In genomic region chr15:10982064-10982435, GRCm38 (mm10) we compare ENCODE assay signal across 10 mouse cellular contexts. TPM values are rescaled to one million over a fixed set of nuclear protein-coding genes. Genes with fewer than 3 reads are reported as not detected.
DNase-seq lines count a peak whose midpoint lies in the region; ATAC-seq and TF ChIP-seq lines count a peak whose summit lies in the region.
"Had no signal": no experiment of that assay in that cellular context is flagged by ENCODE, and none has a peak within 500 bp of the region (broad histone marks: within the 10 kb centered on the region; RNA-seq: fewer than 3 reads in every experiment).

No protein-coding gene starts in this region.

- TF ChIP-seq CTCF in intestine, postnatal 0 days (IDR thresholded peaks at IDR 0.05; ENCODE audit: low read depth): no peak

- 5% methylated on average over 6 of the region's 6 CpGs for WGBS in embryonic facial prominence, embryonic 14.5 days
- 5% methylated on average over 6 of the region's 6 CpGs for WGBS in intestine, postnatal 0 days
- WGBS in neural tube, embryonic 13.5 days: 8% methylated on average over 6 of the region's 6 CpGs

- H3K27me3 ChIP-seq in embryonic facial prominence, embryonic 14.5 days (replicated peaks; ENCODE audit: control insufficient read depth, insufficient read depth, low read length): no peaks in the 10 kb centered on the region
- no peaks in the 10 kb centered on the region for H3K27me3 ChIP-seq in intestine, postnatal 0 days (replicated peaks; ENCODE audit: control insufficient read depth, insufficient read depth, low read length)
- no peaks in the 10 kb centered on the region for H3K27me3 ChIP-seq in neural tube, embryonic 13.5 days

- DNase-seq in layer of hippocampus, adult 9-10 months (ENCODE audit: low spot score): peak; percentile 3
- no peak for DNase-seq in layer of hippocampus, adult 9-11 months
- DNase-seq in embryonic facial prominence, embryonic 14.5 days (ENCODE audit: low spot score): no peak
- no peak for DNase-seq in gastrocnemius, adult 8-10 months (ENCODE audit: low spot score in 2 of 2)
- DNase-seq in spleen, adult 18-20 months: no peak
- no peak for DNase-seq in left cerebral cortex, adult 11 months (ENCODE audit: low spot score)

- peak overlapping the region; percentile 67 for H3K4me2 ChIP-seq in embryonic facial prominence, embryonic 14.5 days (ENCODE audit: low read depth, low read length)
- peak overlapping the region; percentile 63 for H3K4me2 ChIP-seq in intestine, postnatal 0 days (replicated peaks; ENCODE audit: low read depth)
- peak overlapping the region; percentile 63 for H3K4me2 ChIP-seq in neural tube, embryonic 13.5 days

- peak overlapping the region; percentile 64 for H3K4me3 ChIP-seq in embryonic facial prominence, embryonic 14.5 days (ENCODE audit: low read depth, low read length)
- peak overlapping the region; percentile 65 for H3K4me3 ChIP-seq in intestine, postnatal 0 days (ENCODE audit: low read depth, low read length)
- peak overlapping the region; percentile 69 for H3K4me3 ChIP-seq in neural tube, embryonic 13.5 days

- peak overlapping the region; percentile 89; the same call in 1 of the 2 replicates for H3K27ac ChIP-seq in embryonic facial prominence, embryonic 14.5 days (replicated peaks; ENCODE audit: low read depth, low read length)
- peak overlapping the region; percentile 85 for H3K27ac ChIP-seq in intestine, postnatal 0 days (ENCODE audit: low read depth, low read length)
- peak overlapping the region; percentile 93 for H3K27ac ChIP-seq in neural tube, embryonic 13.5 days (replicated peaks)

- no peaks in the 10 kb centered on the region for H3K9me3 ChIP-seq in embryonic facial prominence, embryonic 14.5 days (ENCODE audit: control insufficient read depth, low read length)
- H3K9me3 ChIP-seq in intestine, postnatal 0 days (ENCODE audit: control insufficient read depth): no peaks in the 10 kb centered on the region
- no peaks in the 10 kb centered on the region for H3K9me3 ChIP-seq in neural tube, embryonic 13.5 days

- peaks cover 6% of the 10 kb centered on the region; the same call in 1 of the 2 replicates for H3K36me3 ChIP-seq in embryonic facial prominence, embryonic 14.5 days (ENCODE audit: control insufficient read depth, insufficient read depth, low read length)
- H3K36me3 ChIP-seq in intestine, postnatal 0 days (ENCODE audit: control insufficient read depth, insufficient read depth): no peaks in the 10 kb centered on the region; the same call in 1 of the 2 replicates
- 0 out of 2 replicates have a peak, but pooled peaks cover 2% of the 10 kb centered on the region for H3K36me3 ChIP-seq in neural tube, embryonic 13.5 days

- no peak for ATAC-seq in embryonic facial prominence, embryonic 14.5 days (ENCODE audit: low read depth)
- no peak for ATAC-seq in intestine, postnatal 0 days
- peak; percentile 43; the same call in 1 of the 2 replicates for ATAC-seq in neural tube, embryonic 13.5 days (ENCODE audit: low read depth)

- H3K9ac ChIP-seq in embryonic facial prominence, embryonic 14.5 days (ENCODE audit: low read depth, low read length): peak overlapping the region; percentile 82
- H3K9ac ChIP-seq in intestine, postnatal 0 days (ENCODE audit: low read depth, low read length): peak overlapping the region; percentile 67
- peak overlapping the region; percentile 76 for H3K9ac ChIP-seq in neural tube, embryonic 13.5 days

- H3K4me1 ChIP-seq in embryonic facial prominence, embryonic 14.5 days (ENCODE audit: control insufficient read depth, insufficient read depth, low read length): peaks cover 9% of the 10 kb centered on the region
- 0 out of 2 replicates have a peak, but pooled peaks cover 3% of the 10 kb centered on the region for H3K4me1 ChIP-seq in intestine, postnatal 0 days (replicated peaks; ENCODE audit: control insufficient read depth, insufficient read depth, low read length)
- H3K4me1 ChIP-seq in neural tube, embryonic 13.5 days (replicated peaks): peaks cover 18% of the 10 kb centered on the region

RNA-seq across cellular contexts. Expression of gene Amacr, which starts 0.5 kb away (rescaled TPM):
- 27.9 and 28.6 TPM in 2 replicates for polyA plus RNA-seq in embryonic facial prominence, embryonic 14.5 days (2014; fragmentation: Nextera tagmentation; extraction: Ambion mirVana)
- polyA plus RNA-seq in intestine, postnatal 0 days (2015; fragmentation: Nextera tagmentation; extraction: Ambion mirVana): 17.7 and 18.1 TPM in 2 replicates
- polyA plus RNA-seq in neural tube, embryonic 13.5 days (2015; fragmentation: Nextera tagmentation; extraction: Ambion mirVana): 13.8 and 15.6 TPM in 2 replicates
- total RNA-seq in gastrocnemius, adult 8-10 months (2022): 10 to 100 TPM; 16.4 to 20.0 (median 17.6) TPM

RNA-seq across cellular contexts. Expression of gene Slc45a2, which starts 18.5 kb away (rescaled TPM):
- 0.86 and 1.1 TPM in 2 replicates for polyA plus RNA-seq in embryonic facial prominence, embryonic 14.5 days (2014; fragmentation: Nextera tagmentation; extraction: Ambion mirVana)
- not detected in 2 replicates for polyA plus RNA-seq in intestine, postnatal 0 days (2015; fragmentation: Nextera tagmentation; extraction: Ambion mirVana)
- polyA plus RNA-seq in neural tube, embryonic 13.5 days (2015; fragmentation: Nextera tagmentation; extraction: Ambion mirVana): not detected in 2 replicates
- total RNA-seq in gastrocnemius, adult 8-10 months (2022): not detected
- total RNA-seq: adrenal gland, postnatal 4 days; neutrophil, adult 5-6 weeks had no signal

RNA-seq across cellular contexts. Expression of gene C1qtnf3, which starts 29.9 kb away (rescaled TPM):
- 115 and 159 TPM in 2 replicates for polyA plus RNA-seq in embryonic facial prominence, embryonic 14.5 days (2014; fragmentation: Nextera tagmentation; extraction: Ambion mirVana)
- polyA plus RNA-seq in intestine, postnatal 0 days (2015; fragmentation: Nextera tagmentation; extraction: Ambion mirVana): 7.2 and 7.9 TPM in 2 replicates
- 23.2 and 29.0 TPM in 2 replicates for polyA plus RNA-seq in neural tube, embryonic 13.5 days (2015; fragmentation: Nextera tagmentation; extraction: Ambion mirVana)
- total RNA-seq in gastrocnemius, adult 8-10 months (2022): under 1 TPM in 3 of 4 experiments, not detected in 1; 0.21 to 0.45 (median 0.24) TPM
- total RNA-seq: neutrophil, adult 5-6 weeks had no signal

RNA-seq across cellular contexts. Expression of gene Rxfp3, which starts 55.7 kb away (rescaled TPM):
- polyA plus RNA-seq in embryonic facial prominence, embryonic 14.5 days (2014; fragmentation: Nextera tagmentation; extraction: Ambion mirVana): 1.2 and 1.6 TPM in 2 replicates
- 0.05 and 0.12 TPM in 2 replicates for polyA plus RNA-seq in intestine, postnatal 0 days (2015; fragmentation: Nextera tagmentation; extraction: Ambion mirVana)
- polyA plus RNA-seq in neural tube, embryonic 13.5 days (2015; fragmentation: Nextera tagmentation; extraction: Ambion mirVana): 0.95 and 1.4 TPM in 2 replicates
- total RNA-seq in gastrocnemius, adult 8-10 months (2022): not detected
- total RNA-seq: neutrophil, adult 5-6 weeks had no signal
